Mouse (Mus musculus) heart, postnatal 4 days (tissue): ENCODE results near the gene Socs5. TPM values are rescaled to one million over a fixed set of nuclear protein-coding genes. Genes with fewer than 3 reads are reported as not detected.

ENCODE experiments used
- DNase-seq: peaks from one replicate; pipeline ENCODE4 v3.0.0; 2021
- total RNA-seq, 2 experiments: library from RNA; stranded (reverse); gene quantifications; 2 replicates each; pipeline ENCODE4 v1.2.3; 2021

Socs5 gene
- total RNA-seq, 2 experiments from 2014 or later: 25.8 to 26.7 TPM

GRCm38 (mm10) chr17:87108507-87109292, 1.2 kb downstream of the Socs5 start:
- DNase-seq: no peak

- DNase-seq: no peak
These were observed 2.0 kb downstream of the Socs5 start for GRCm38 (mm10) chr17:87109504-87109903.

GRCm38 (mm10) chr17:87112852-87113592, 5.5 kb downstream of the Socs5 start:
- DNase-seq: no peak

- no peak for DNase-seq
These were observed 8.1 kb downstream of the Socs5 start for GRCm38 (mm10) chr17:87115615-87116014.

GRCm38 (mm10) chr17:87118966-87119526, 11.6 kb downstream of the Socs5 start:
- no peak for DNase-seq

- peak; percentile 35 for DNase-seq
These were observed 17.9 kb downstream of the Socs5 start for GRCm38 (mm10) chr17:87125344-87125743.

GRCm38 (mm10) chr17:87132258-87132657, 24.8 kb downstream of the Socs5 start:
- DNase-seq: no peak

- DNase-seq: peak; percentile 53
These were observed 26.3 kb downstream of the Socs5 start for GRCm38 (mm10) chr17:87133823-87134222.

- no peak for DNase-seq
These were observed 27.2 kb downstream of the Socs5 start for GRCm38 (mm10) chr17:87134631-87135030.

- DNase-seq: no peak
These were observed 28.3 kb downstream of the Socs5 start for GRCm38 (mm10) chr17:87135741-87136140.

- no peak for DNase-seq
These were observed 33.9 kb downstream of the Socs5 start for GRCm38 (mm10) chr17:87141188-87141935.

GRCm38 (mm10) chr17:87142271-87142670, 34.8 kb downstream of the Socs5 start:
- peak; percentile 82 for DNase-seq

- no peak for DNase-seq
These were observed 35.7 kb downstream of the Socs5 start for GRCm38 (mm10) chr17:87143186-87143585.

GRCm38 (mm10) chr17:87146415-87147021, 39.0 kb downstream of the Socs5 start:
- DNase-seq: no peak

- no peak for DNase-seq
These were observed 42.3 kb downstream of the Socs5 start for GRCm38 (mm10) chr17:87149762-87150161.

GRCm38 (mm10) chr17:87152984-87153383, 45.5 kb downstream of the Socs5 start:
- DNase-seq: no peak

- no peak for DNase-seq
These were observed 48.2 kb downstream of the Socs5 start for GRCm38 (mm10) chr17:87155664-87156063.

- peak; percentile 49 for DNase-seq
These were observed 50.3 kb downstream of the Socs5 start for GRCm38 (mm10) chr17:87157739-87158138.

- no peak for DNase-seq
These were observed 51.1 kb downstream of the Socs5 start for GRCm38 (mm10) chr17:87158597-87158996.

GRCm38 (mm10) chr17:87160270-87160669, 52.8 kb downstream of the Socs5 start:
- DNase-seq: no peak

- DNase-seq: no peak
These were observed 56.9 kb downstream of the Socs5 start for GRCm38 (mm10) chr17:87164312-87164922.

GRCm38 (mm10) chr17:87167407-87167806, 59.9 kb downstream of the Socs5 start:
- no peak for DNase-seq
